Mouse (Mus musculus) regulatory T cell (primary cell): Measurements from ENCODE around the gene Tbc1d22b.

Experiments
- in situ Hi-C: fragments of 300-600 bp; cut with MboI, MseI; formaldehyde crosslinking; loops from one replicate; pipeline ENCODE4 v1.15.1; 2025; ENCODE audit warnings: high pct_unique_total_duplicates

Gene Tbc1d22b

DNA sequence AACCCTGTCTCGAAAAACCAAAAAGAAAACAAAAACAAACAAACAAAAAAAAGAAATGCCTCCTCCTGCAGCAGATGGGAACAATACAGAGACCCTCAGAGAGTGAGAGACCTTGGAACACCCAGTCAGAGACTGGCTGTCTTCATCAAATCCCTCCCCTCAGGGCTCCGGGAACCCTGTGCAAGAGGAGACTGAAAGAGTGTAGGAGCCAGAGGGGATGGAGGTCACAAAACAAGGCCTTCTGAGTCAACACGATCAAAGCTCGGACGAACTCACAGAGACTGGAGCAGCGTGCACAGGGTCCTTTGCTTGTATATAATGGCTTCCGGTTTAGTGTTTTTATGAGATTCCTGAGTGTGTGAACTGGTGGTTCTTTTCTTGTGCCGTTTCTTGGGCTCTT lies 9.2 kb upstream of the Tbc1d22b start:
- in situ Hi-C loops, result no loop called here

DNA sequence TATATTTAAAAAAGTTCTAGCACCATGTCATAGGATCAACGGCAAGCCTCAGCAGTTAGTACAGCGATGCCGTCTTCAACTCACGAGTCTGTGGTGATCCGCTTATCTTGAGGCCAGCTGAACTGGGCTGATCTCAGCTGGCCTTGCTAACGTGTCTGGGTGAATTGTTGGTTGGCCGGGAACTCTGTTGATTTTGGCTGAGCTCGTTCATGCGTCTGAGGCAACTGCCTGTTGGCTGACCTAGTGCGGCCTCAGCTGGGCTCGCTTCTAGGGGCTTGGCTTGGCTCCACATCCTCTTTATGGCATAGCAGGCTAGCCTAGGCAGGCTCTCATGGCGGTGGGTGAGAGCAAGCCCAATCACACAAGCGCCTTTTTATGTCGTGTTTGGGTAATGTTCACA lies 8.2 kb upstream of the Tbc1d22b start:
- in situ Hi-C loops, result no loop called here

DNA sequence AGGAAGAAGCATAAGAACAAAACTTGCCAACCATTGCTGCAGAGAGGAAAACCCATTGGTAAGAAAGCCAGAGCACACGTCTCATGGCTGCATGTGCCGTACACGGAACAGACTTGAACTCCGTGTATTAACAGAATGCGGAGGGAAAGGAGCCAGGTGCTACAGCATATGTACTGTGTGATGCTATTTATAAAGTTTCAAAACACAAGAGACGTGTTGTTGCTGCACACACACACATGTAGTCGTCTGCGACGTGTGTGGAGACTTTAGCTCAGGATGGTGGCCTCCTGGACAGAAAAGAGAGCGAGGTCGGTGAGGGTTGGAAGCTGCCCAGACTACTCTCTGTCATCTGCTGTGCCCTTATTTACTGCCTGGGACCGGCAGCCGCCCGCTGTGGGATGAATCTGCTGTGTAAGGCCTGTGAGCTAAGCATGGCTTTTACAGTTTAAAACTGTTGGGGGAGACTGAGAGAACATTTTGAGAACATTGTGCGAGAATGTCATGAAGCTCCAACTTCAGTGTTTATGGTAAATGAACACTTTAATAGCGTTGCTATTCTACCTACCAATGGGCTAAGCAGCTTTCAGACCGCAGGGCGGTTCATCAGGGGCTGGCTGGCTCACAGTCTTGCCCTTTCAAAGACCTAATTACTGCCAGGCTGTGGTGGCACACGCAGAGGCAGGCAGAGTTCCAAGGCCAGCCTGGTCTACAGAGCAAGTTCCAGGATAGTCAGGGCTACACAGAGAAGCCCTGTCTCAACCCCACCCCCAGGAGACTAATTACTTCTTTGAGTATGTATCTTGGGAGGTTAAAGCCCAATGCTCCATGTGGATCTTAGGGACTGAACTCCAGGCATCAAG lies 6.5 kb upstream of the Tbc1d22b start:
- in situ Hi-C loops, result no loop called here

DNA sequence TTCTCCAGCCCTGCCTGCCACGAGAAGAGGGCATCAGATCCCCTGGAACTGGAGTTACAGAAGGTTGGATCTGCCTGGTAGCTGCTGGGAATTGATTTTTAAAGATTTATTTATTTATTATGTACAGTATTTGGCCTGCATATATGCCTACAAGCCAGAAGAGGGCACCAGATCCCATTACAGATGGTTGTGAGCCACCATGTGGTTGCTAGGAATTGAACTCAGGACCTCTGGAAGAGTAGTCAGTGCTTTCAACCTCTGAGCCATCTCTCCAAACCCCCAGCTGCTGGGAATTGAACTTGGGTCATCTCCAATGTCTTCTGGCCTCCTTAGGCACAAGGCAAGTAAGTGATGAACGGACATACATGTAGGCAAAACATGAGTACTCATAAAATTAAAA lies 5.5 kb upstream of the Tbc1d22b start:
- in situ Hi-C loops, result no loop called here

DNA sequence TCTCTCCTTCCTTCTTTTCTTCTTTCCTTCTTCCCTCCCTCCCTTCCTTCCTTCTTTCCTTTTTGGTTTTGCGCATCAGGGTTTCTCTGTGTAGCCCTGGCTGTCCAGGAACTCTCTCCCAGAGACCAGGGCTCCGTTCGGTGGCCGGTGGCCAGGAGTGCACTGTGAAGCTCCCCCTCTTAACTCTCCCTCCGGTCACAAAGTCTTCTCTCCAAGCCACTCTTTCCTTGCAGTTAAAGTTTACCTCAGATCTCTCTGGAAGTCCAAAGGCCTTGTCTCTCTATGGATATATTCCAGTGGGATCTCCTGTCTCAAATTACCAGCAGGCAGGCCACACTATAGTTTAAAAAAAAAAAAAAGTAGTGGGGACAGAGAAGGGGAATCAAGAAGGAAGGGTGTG lies 4.3 kb upstream of the Tbc1d22b start:
- in situ Hi-C loops, result no loop called here

DNA sequence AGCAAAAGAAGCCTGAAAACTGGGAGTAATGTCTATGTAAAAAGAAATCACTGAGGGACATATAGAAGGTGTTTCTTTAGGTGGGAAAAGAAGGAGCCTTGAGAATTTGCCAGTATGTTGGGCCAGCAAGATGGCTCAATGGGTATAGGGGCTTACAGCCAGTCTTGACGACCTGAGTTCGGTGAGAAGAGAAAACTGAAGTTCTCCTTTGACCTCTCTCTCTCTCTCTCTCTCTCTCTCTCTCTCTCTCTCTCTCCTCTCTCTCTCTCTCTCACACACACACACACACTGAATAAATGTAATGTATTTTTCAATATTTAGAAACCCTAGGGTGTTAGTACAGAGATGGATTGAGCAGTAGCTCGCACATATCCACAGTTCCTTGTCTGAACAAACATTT lies 1.1 kb upstream of the Tbc1d22b start:
- in situ Hi-C loops, result no loop called here

DNA sequence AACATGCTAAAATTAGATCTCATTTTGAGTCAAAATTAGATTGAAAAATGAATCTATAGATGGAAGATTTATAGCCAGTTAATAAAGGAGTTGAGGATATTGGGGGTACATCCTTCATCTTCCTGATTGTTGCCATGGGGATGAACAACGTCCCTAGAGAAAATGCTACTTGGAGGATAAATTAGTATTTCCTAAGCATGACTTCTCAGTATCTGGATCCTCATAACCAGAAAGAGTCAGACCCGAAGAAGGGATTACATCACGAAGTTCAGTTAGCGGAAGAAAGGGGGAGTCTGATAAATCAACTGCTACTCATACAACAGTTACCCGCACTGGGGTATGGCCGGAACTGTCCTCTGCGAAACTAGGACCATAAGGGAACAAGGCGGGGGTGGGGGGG lies 591 bp upstream of the Tbc1d22b start:
- in situ Hi-C loops, result no loop called here

DNA sequence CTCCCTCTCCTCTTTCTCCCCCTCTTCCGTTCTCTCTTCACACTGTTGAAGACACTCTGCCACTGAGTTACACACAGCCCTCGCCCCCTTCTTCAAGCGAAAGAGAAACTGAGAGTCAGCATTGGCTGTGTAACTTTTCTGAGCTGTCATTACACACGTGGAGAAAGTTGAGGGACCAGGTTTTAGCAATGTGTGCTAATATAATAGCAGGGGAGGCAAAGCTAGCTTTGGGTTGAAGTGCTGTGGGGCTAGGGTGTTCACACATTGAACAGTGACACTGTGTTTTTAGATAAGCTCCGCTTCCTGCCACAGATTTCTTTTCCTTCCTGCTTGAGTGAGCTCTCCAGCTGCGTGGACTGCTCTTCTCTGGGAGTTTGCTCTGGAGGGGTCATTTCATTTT lies 1.4 kb downstream of the Tbc1d22b start:
- in situ Hi-C loops, result no loop called here

DNA sequence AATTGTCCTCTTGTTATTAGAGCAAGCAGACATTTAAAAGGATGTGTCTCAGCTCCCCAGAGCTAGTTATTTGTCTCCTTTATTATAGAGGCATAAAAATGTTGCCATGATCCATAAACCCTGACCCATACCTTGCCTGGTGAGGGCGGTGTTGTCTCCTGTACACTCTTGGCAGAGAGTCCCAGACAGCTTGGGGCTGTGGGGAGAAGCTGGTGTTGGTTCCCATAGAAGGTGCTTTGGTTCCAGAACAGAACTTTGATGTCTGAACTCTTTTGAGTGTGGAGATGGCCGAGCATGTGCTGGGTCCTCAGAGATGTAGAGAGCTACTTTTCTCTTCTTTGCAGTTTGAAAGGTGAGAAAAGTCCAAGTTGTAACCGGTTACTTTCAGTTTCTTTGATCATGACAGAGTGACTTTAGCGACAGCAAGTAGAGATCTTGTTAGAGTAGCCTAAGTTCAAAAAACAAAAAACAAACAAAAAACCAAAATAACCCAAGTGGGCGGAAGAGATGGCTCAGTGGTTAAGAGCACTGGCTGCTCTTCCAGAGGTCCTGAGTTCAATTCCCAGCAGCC lies 2.7 kb downstream of the Tbc1d22b start, which contains the start of gene Tmem217:
Gene Tmem217 (minus strand): TSS at position 224 of the 571 bp plus-strand sequence.
- in situ Hi-C loops, result no loop called here

DNA sequence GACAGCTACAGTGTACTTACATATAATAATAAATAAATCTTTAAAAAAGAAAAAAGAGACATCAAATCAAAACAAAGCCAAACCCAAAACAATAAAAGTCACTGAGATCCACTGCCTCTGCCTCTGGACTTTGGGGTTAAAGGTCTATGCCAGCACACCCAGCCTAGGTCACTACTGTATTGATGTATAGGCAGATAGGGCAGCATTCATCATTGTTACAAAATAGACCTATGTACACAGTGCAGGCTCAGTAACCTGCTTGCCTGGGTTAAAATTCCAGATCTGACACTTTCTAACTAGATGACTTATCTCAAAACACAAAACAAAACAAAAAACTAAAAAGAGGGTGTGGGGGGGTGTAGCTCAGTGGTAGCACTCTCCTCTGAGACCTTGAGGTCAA lies 4.6 kb downstream of the Tbc1d22b start:
- in situ Hi-C loops, result no loop called here

DNA sequence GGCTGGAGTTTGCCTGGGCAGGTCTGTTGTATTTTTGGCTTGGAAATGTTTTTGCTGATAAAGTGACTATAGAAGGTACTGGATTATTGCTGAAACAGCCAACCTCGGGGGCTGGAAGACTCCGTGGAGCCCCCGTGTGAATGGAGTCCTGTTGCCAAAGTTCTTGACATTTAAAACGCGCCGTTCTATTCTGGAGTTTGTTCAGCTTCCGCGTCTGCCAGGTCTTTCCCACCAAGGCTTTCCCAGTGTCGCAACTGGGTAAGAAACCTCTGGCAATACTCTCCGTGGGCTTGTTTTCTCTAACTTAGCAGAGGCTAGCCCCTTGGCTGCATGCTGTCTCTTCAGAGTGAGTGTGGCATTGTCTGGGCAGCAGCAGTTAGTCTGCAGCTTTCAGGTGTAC lies 6.9 kb downstream of the Tbc1d22b start:
- in situ Hi-C loops, result no loop called here

DNA sequence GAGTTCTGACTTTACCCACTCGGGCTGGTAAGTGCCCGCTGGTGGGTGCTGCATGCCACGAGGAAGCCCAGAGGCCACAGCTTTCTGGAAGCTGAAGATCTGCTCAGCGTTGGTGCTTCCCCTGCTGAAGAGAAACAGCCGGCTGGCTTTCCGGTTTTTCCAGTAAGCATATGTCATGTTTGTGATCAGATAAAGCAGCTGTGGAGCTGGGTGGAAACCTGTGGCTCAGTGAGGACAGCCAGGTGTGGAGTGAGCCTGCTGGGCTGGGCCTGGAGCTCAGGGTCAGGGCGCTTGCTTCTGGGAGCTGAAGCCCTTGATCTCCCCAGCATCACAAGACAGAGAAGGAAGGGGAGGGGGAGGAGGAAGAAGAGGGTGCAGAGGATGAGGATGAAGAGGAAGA lies 7.3 kb downstream of the Tbc1d22b start:
- in situ Hi-C loops, result no loop called here

DNA sequence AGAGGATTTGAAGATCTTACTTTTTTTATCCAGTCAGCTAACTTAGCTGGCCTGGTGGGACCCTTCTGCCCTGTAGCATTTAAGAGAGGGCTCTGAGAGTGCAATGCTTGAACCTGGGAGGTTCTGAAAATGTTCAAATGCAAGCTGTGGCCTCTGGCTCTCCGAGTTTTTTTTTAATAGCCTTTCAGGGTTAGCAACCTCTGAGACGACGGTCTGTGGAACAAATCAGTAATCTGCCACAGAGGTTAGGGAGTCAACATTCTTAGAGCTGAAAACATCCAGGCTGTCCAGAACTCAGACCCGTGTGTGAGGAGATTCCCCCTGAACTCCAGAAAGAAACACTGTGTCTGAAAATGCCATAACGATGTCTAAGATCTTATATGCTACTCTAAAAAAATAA lies 8.9 kb downstream of the Tbc1d22b start:
- in situ Hi-C loops, result no loop called here

DNA sequence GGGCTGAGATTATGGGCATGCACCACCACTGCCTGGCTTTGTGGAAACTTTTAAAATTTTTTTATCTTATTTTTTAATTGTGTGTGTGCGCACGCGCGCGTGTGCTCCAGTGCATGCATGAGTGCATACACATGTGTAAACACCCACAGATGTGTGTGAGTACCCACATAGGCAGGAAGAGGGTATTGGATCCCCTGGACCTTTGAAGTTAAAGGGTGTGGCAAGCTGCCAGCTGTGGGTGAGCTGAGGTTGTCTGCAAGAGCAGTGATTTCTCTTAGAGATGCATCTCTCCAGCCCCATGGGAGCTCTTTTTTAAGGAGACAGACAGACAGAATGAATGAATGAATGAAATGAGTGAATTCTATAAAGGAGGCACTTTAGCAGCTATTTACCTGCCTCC lies 15.9 kb downstream of the Tbc1d22b start:
- in situ Hi-C loops, result no loop called here

DNA sequence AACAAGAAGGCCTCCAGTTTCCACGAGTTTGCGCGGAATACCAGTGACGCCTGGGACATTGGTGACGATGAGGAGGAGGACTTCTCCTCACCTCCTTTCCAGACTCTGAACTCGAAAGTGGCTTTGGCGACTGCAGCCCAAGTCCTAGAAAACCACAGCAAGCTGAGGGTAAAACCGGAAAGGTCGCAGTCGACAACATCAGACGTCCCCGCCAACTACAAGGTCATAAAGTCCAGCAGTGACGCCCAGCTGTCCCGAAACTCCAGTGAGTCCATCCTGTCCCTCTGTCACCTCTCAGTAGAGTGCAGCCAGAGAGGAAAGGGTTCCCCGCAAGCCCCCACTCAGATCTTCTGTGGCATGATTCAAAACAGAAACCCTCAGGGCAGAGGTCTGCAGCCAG lies 18.9 kb downstream of the Tbc1d22b start:
- in situ Hi-C loops, result no loop called here

DNA sequence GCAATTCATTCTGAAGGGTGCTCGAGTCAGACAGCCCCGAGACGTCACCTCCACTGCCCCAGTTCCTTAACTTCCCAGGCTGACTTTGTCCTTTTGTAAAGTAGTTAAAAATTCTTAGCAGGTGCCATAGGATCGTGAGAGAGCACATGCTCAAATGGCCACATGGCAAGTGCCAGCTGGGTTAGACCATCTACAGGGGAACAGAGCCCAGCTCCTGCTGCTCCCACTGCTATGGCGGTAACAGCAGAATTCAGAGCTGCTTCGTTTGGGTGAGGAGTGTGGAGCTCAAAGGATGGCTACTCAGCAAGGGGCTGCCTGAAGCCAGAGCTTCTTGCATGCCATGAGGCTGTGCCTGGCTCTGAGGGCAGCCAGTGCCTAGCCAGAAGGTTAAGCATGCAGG lies 20.2 kb downstream of the Tbc1d22b start:
- in situ Hi-C loops, result no loop called here

DNA sequence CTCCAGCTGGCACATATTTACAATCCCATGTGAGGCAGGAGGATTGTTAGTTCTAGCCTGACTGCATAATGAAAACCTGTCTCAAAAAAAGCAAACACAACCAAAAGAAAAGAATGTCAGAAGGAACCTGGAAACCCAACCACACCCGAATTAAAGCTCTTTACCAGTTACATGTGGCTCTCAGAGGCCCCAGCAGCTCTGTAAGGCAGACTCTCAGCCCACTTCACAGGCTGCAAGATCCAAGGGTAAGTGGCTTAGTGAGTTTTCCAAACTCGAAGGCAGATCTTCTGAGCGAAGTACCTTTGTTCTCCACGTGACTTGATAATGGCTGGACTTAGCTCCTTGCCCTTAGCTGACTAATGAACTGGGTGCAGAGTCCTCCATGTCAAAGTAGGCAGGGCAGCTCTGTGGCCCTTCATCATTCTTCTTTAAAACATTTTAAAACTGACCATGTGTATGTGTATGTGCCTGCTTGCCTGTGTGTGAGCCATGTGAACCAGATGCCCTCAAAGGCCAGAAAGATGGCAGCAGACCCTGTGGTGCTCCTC lies 30.1 kb downstream of the Tbc1d22b start:
- in situ Hi-C loops, result no loop called here

DNA sequence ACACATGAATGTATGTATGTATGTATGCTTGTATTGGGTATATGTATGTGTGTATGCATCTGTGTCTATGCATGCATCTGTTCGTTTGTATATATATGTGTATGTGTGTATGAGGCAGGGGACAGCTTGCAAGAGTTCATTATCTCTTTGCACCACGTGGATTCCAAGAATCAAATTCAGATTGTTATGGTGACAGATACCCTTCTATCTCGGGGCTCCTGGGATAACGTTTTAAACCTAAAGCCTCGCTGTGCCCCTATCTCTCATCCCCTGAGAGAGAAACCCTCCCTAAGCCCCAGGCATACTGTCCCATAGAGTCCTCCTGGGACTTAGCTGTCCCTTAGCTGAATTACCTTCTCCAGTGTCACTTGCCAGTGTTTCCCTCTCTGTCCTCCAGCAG lies 34.0 kb downstream of the Tbc1d22b start:
- in situ Hi-C loops, result no loop called here

DNA sequence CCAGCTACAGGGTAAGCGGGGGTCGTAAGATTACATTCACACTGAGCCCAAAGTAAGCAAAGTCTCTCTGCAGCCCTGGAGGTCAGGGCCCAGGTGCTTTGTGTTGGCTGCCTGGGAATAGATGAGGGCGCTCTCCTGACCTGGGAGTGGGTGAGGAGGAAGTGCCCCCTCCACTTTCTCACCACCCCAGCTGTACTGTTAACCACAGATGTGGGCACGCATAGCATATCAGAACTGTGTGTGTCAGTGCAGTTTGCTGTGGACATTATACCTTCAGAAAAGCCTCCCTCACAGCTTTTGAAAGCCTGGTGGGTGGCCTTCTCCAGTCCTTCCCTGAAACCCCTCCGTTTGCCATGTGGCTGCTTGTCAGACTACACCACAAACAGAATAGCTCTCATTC lies 34.7 kb downstream of the Tbc1d22b start:
- in situ Hi-C loops, result no loop called here

DNA sequence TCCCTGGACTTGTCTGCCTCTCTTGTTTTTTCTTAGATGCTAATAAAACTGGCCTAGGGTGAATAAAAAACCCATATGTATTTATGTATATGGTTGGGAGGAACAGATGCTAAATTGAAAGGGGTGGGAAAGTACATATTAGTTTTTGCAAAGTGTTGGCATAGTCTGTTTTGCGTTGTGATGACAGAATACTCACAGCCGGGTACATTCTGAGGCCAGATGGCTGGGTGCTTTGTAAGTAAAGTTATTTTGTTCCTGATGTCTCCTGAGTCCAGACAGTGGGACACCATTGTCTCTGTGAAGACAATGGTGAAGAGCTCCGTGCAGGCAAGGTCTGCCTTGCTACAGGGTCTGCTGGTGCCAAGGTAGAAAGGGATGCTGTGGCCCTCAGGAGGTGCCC lies 35.2 kb downstream of the Tbc1d22b start:
- in situ Hi-C loops, result no loop called here

DNA sequence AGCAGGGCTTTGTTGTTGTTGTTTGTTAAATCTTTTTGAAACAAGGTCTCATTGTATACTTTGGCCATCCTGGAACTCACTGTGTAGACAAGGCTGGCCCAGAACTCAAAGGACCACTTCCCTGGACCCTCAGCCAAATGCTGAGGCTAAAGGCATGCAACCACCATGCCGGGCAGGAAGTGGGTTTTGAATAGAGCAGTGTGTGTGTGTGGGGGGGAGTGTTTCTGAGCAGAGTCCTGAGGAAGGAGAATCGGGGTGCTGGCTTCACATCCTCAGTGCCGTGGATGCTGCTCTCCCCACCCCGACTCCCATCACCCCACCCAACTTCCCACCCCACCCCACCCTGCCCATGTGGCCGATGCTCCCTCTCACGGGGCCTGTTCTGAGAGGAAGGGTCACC lies 35.9 kb downstream of the Tbc1d22b start:
- in situ Hi-C loops, result no loop called here

DNA sequence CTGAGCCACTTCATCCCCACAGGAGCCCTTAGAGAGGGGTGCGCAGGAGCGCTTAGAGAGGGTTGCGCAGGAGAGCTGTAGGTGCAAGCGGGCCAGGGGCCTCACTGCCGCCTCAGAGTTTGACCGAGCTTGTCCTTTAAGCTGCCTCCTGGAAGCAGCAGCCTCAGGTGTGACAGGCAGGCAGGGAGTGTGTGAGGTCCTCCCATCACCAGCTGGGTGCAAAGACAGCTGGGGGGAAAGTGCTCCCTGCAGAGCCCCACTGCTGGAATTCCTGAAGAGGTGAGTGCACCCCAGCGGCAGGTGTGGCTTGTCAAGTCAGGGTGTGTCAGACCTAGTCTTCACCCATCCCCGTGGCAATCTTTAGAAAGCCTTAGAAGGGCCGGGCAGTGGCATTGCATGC lies 37.3 kb downstream of the Tbc1d22b start:
- in situ Hi-C loops, result no loop called here

DNA sequence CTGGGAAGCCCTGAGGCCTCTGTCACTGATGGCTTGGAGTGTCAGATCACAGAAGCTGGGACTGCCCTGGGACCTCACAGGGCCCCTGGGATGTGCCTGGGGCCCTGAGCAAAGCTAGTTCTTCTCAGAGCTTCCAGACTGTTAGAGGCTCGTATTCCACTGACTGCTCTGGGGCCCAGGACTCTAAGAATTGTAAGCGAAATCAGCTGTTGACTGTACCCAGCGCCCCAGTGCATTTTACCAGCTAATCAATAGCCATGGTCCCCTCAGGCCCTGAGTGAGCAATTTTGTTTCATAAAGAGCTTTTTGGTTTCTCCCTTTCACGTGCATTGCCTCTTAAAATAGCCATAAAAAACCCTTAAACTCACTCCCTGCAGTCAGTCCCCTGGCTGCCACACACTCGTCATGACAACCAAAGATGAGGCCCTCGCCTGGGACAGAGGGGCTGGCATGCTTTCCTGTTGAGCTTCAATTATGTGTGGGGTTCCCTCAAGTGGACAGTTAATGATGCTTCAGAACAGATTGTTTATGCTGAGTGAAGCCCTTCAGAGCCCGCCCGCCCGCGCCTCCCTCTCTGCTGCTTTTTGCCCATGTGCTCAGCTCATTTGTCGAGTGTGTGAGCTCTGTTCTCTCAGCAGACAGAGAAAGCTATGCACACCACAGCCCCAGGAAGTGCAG lies 39.8 kb downstream of the Tbc1d22b start:
- in situ Hi-C loops, result no loop called here
